Mouse (Mus musculus) hindbrain, embryonic 12.5 days (tissue): ENCODE measurements around the gene Tesk1. TPM values are rescaled to one million over a fixed set of nuclear protein-coding genes. Genes with fewer than 3 reads are reported as not detected.

Experiments used
- ATAC-seq: fragments of 200-750 bp; cut with Nextera tagmentation; 2 replicates; pipeline ENCODE4 v1.8.0; 2017; ENCODE audit warnings: moderate TSS enrichment; ENCODE audit not compliant: low FRiP score
- H3K27ac ChIP-seq: fragments of 300-500 bp; sonication (generic); 2 replicates; pipeline ENCODE4 v1.5.1; 2016; ENCODE audit warnings: mild to moderate bottlenecking
- H3K27me3 ChIP-seq: fragments of 300-500 bp; sonication (generic); 2 replicates; pipeline ENCODE4 v1.6.1; 2016; ENCODE audit warnings: mild to moderate bottlenecking
- H3K36me3 ChIP-seq: fragments of 300-500 bp; sonication (generic); 2 replicates; pipeline ENCODE4 v1.6.1; 2016; ENCODE audit warnings: mild to moderate bottlenecking
- H3K4me1 ChIP-seq: fragments of 300-500 bp; sonication (generic); 2 replicates; pipeline ENCODE4 v1.6.1; 2016
- H3K4me2 ChIP-seq: fragments of 300-500 bp; sonication (generic); replicated peaks from 2 replicates; pipeline ENCODE4 v1.6.1; 2016; ENCODE audit warnings: mild to moderate bottlenecking
- H3K4me3 ChIP-seq: fragments of 300-500 bp; sonication (generic); 2 replicates; pipeline ENCODE4 v1.5.1; 2016; ENCODE audit warnings: mild to moderate bottlenecking
- H3K9ac ChIP-seq: fragments of 300-500 bp; sonication (generic); 2 replicates; pipeline ENCODE4 v1.6.1; 2016; ENCODE audit warnings: mild to moderate bottlenecking, moderate library complexity
- H3K9me3 ChIP-seq: fragments of 300-500 bp; sonication (generic); replicated peaks from 2 replicates; pipeline ENCODE4 v1.6.1; 2016; ENCODE audit warnings: mild to moderate bottlenecking
- WGBS: fragments of 180-500 bp; shearing (Covaris S2); methylation state at CpG from one replicate; pipeline ENCODE4 v1.1.7; 2016; 5-methylcytosine and 5-hydroxymethylcytosine counted together
- polyA plus RNA-seq: library from polyadenylated mRNA; unstranded; fragments of >200 nt; fragmentation: Nextera tagmentation; extraction: Ambion mirVana; gene quantifications from 2 replicates; pipeline ENCODE4 v1.2.1, GENCODE M21; 2016

The Tesk1 gene
- polyA plus RNA-seq, 1 experiment from 2014 or later = 16.2 TPM

- H3K27me3 ChIP-seq = no peaks in the 10 kb centered on the region
- H3K4me2 ChIP-seq = peak overlapping the region; percentile 62
- peak overlapping the region; percentile 95 for H3K27ac ChIP-seq
- peaks cover 3% of the 10 kb centered on the region; the same call in 1 of the 2 replicates for H3K36me3 ChIP-seq
- 2% methylated on average over 28 of the region's 28 CpGs for WGBS
- peak; percentile 95 for ATAC-seq
- H3K4me1 ChIP-seq = peaks cover 37% of the 10 kb centered on the region
- no peaks in the 10 kb centered on the region for H3K9me3 ChIP-seq
- peak overlapping the region; percentile 84 for H3K9ac ChIP-seq
- H3K4me3 ChIP-seq = peak overlapping the region; percentile 59
Observed at GRCm38 (mm10) chr4:43406162-43406971, 35.4 kb upstream of the Tesk1 start.

GRCm38 (mm10) chr4:43407071-43407920 is 34.4 kb upstream of the Tesk1 start:
- Histone ChIP-seq H3K9ac (peak overlapping the region; percentile 84), H3K27me3 (no peaks in the 10 kb centered on the region), H3K4me1 (peaks cover 35% of the 10 kb centered on the region), H3K4me2 (peak overlapping the region; percentile 62), H3K27ac (peak overlapping the region; percentile 95), H3K9me3 (no peaks in the 10 kb centered on the region), H3K36me3 (peaks cover 3% of the 10 kb centered on the region; the same call in 1 of the 2 replicates), H3K4me3 (peak overlapping the region; percentile 59)
- peak; percentile 62 for ATAC-seq
- WGBS = 66% methylated on average over 12 of the region's 12 CpGs

GRCm38 (mm10) chr4:43414761-43415160 is 27.0 kb upstream of the Tesk1 start:
- Histone ChIP-seq H3K4me3 (no peak overlapping the region), H3K27ac (no peak overlapping the region), H3K9me3 (no peaks in the 10 kb centered on the region), H3K4me1 (peaks cover 14% of the 10 kb centered on the region), H3K9ac (no peak overlapping the region), H3K4me2 (no peak overlapping the region), H3K27me3 (no peaks in the 10 kb centered on the region), H3K36me3 (peaks cover 43% of the 10 kb centered on the region)
- 91% methylated on average over 14 of the region's 14 CpGs for whole genome bisulfite sequencing
- no peak for ATAC-seq

- 89% methylated on average over 29 of the region's 29 CpGs for WGBS
- no peak overlapping the region for H3K9ac ChIP-seq
- no peak overlapping the region for H3K4me2 ChIP-seq
- peaks cover 16% of the 10 kb centered on the region for H3K4me1 ChIP-seq
- no peak overlapping the region for H3K27ac ChIP-seq
- no peak overlapping the region for H3K4me3 ChIP-seq
- no peak for ATAC-seq
- peaks cover 43% of the 10 kb centered on the region for H3K36me3 ChIP-seq
- H3K27me3 ChIP-seq = no peaks in the 10 kb centered on the region
- H3K9me3 ChIP-seq = no peaks in the 10 kb centered on the region
Observed at GRCm38 (mm10) chr4:43415221-43416070, 26.3 kb upstream of the Tesk1 start.

GRCm38 (mm10) chr4:43416071-43416490 is 25.7 kb upstream of the Tesk1 start:
- Histone ChIP-seq H3K9ac (no peak overlapping the region), H3K36me3 (peaks cover 43% of the 10 kb centered on the region), H3K27me3 (no peaks in the 10 kb centered on the region), H3K9me3 (no peaks in the 10 kb centered on the region), H3K4me3 (no peak overlapping the region), H3K4me1 (peaks cover 15% of the 10 kb centered on the region; the same call in 1 of the 2 replicates), H3K27ac (no peak overlapping the region), H3K4me2 (no peak overlapping the region)
- ATAC-seq = no peak
- 95% methylated on average over 22 of the region's 22 CpGs for WGBS

- H3K4me3 ChIP-seq = no peak overlapping the region
- WGBS = 79% methylated on average over 16 of the region's 16 CpGs
- H3K36me3 ChIP-seq = peaks cover 56% of the 10 kb centered on the region
Observed at GRCm38 (mm10) chr4:43417269-43418062, 24.3 kb upstream of the Tesk1 start.

GRCm38 (mm10) chr4:43418450-43418849 is 23.3 kb upstream of the Tesk1 start:
- 70% methylated on average over 4 of the region's 4 CpGs for WGBS
- no peak for ATAC-seq
- Histone ChIP-seq H3K27me3 (peaks cover 16% of the 10 kb centered on the region), H3K4me3 (no peak overlapping the region), H3K9ac (no peak overlapping the region), H3K4me2 (no peak overlapping the region), H3K9me3 (no peaks in the 10 kb centered on the region), H3K27ac (no peak overlapping the region), H3K36me3 (peaks cover 66% of the 10 kb centered on the region), H3K4me1 (peaks cover 10% of the 10 kb centered on the region; the same call in 1 of the 2 replicates)

More at GRCm38 (mm10) chr4:43417269-43418062, 24.3 kb upstream of the Tesk1 start:
- H3K4me2 ChIP-seq = no peak overlapping the region
- no peak overlapping the region for H3K9ac ChIP-seq
- peaks cover 7% of the 10 kb centered on the region; the same call in 1 of the 2 replicates for H3K27me3 ChIP-seq
- H3K9me3 ChIP-seq = no peaks in the 10 kb centered on the region
- H3K4me1 ChIP-seq = peaks cover 15% of the 10 kb centered on the region; the same call in 1 of the 2 replicates
- ATAC-seq = no peak
- no peak overlapping the region for H3K27ac ChIP-seq

- no peak overlapping the region for H3K4me2 ChIP-seq
- no peak overlapping the region for H3K27ac ChIP-seq
- no peaks in the 10 kb centered on the region for H3K9me3 ChIP-seq
- peaks cover 9% of the 10 kb centered on the region; the same call in 1 of the 2 replicates for H3K4me1 ChIP-seq
- WGBS = 55% methylated on average over 15 of the region's 15 CpGs
- H3K36me3 ChIP-seq = peaks cover 72% of the 10 kb centered on the region
- peaks cover 22% of the 10 kb centered on the region for H3K27me3 ChIP-seq
- ATAC-seq = no peak
- H3K9ac ChIP-seq = no peak overlapping the region
- no peak overlapping the region for H3K4me3 ChIP-seq
Observed at GRCm38 (mm10) chr4:43418973-43419656, 22.6 kb upstream of the Tesk1 start.

- 70% methylated on average over 9 of the region's 9 CpGs for WGBS
- H3K9me3 ChIP-seq = no peaks in the 10 kb centered on the region
- peaks cover 75% of the 10 kb centered on the region for H3K36me3 ChIP-seq
- H3K27me3 ChIP-seq = peaks cover 29% of the 10 kb centered on the region
- H3K4me3 ChIP-seq = no peak overlapping the region
- no peak overlapping the region for H3K4me2 ChIP-seq
- no peak overlapping the region for H3K27ac ChIP-seq
- peaks cover 9% of the 10 kb centered on the region; the same call in 1 of the 2 replicates for H3K4me1 ChIP-seq
- no peak for ATAC-seq
- H3K9ac ChIP-seq = no peak overlapping the region
Observed at GRCm38 (mm10) chr4:43419801-43420281, 21.9 kb upstream of the Tesk1 start.

- peaks cover 34% of the 10 kb centered on the region for H3K27me3 ChIP-seq
- WGBS = 8% methylated on average over 6 of the region's 6 CpGs
- no peak overlapping the region for H3K4me2 ChIP-seq
- 0 out of 2 replicates have a peak, but pooled peaks have one; percentile 26 for ATAC-seq
- no peak overlapping the region for H3K4me3 ChIP-seq
- peaks cover 13% of the 10 kb centered on the region; the same call in 1 of the 2 replicates for H3K4me1 ChIP-seq
- no peak overlapping the region for H3K9ac ChIP-seq
- peaks cover 75% of the 10 kb centered on the region for H3K36me3 ChIP-seq
- no peaks in the 10 kb centered on the region for H3K9me3 ChIP-seq
- H3K27ac ChIP-seq = no peak overlapping the region
Observed at GRCm38 (mm10) chr4:43420305-43420704, 21.4 kb upstream of the Tesk1 start.
